Mouse (Mus musculus): ENCODE measurements around the gene B4galt5.

GRCm38 (mm10) chr2:167291656-167292055, 57.3 kb downstream of the B4galt5 start:
- TF ChIP-seq POLR2A (IDR thresholded peaks at IDR 0.05; ENCODE audit: insufficient read length, low read depth) (no peak), CEBPB (IDR thresholded peaks at IDR 0.05; ENCODE audit: insufficient read depth, poor library complexity, severe bottlenecking) (no peak), E2F4 (IDR thresholded peaks at IDR 0.05; ENCODE audit: insufficient read depth) (no peak), POLR2AphosphoS2 (IDR thresholded peaks at IDR 0.05; ENCODE audit: insufficient read length, low read depth) (no peak), USF1 (IDR thresholded peaks at IDR 0.05; ENCODE audit: low read depth) (no peak)

Measured in myocyte (in vitro differentiated cells).